Mouse (Mus musculus) embryo, embryonic 11.5 days (tissue): ENCODE results near the gene Dot1l.

Experiments
- DNase-seq: peaks from one replicate; pipeline ENCODE4 v3.0.0-alpha.2; 2012; ENCODE audit warnings: low read depth, low spot score

The Dot1l gene

DNA sequence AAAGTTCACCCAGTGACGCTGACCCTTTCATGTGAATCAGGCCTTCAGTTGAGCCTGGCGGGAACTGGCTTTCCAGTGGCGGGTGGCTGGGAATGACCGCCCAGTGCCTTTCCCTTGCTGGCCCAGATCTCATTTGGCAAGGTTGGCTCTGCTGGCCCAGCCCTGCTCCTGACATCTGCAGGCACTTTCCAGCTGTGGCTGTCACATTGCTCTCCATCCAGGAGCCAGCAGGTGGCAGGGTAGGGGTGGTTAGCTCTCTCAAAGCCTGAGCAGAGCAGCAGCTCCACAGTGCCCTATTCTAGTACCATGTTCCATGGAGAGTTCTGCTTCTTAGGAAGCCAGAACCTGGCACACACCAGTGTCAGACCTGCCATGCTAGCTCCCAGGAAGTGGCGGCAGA, 2.7 kb downstream of the Dot1l start:
- no peak for DNase-seq

GRCm38 (mm10) chr10:80758651-80759050, 3.6 kb downstream of the Dot1l start:
- no peak for DNase-seq

DNA sequence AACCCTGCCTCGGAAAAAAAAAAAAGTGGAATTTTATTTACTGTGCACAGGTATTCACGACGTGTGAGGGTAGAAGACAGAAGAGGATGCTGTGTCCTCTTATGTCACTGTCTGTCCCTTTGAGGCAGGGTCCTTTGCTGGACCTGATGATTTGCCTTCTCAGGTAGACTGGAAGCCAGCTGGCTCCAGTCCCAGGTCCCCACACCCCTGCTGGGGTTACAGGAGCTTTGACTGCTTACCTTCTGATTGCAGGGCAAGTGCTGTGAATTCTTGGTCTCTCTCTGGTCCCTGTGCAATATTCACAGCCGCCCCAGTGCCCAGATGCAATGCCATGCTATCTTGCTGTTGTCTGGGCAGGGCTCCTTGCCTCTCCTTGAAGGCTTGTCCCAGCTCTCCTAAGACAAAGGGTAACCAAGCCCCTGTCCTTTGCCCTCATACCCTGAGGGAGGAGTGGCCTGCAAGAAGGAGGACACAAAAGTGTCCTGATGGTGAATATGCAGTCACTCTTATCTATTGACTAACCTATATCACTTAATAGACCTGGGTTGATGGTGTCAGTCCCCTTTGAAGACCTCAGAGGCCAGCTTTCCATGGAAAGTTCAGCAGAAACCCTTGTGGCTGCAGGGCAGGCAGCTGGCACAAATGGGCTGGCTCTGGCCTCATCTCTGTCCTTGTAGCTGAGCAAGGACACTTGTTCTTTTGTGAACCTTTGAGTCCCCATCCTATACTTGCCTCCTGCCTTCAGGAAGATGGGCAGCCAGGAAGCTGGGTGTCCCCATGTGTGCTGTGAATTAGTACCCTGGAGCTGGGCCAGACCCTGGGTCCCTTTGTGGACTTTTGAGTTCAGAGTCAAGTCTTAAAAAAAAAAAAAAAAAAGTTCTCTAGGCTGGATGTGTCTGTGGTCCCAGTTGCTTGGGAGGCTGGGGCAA, 5.9 kb downstream of the Dot1l start:
- no peak for DNase-seq

- no peak for DNase-seq
Observed at GRCm38 (mm10) chr10:80761821-80762220, 6.8 kb downstream of the Dot1l start.

- DNase-seq = no peak
Observed at GRCm38 (mm10) chr10:80763502-80763901, 8.5 kb downstream of the Dot1l start.

DNA sequence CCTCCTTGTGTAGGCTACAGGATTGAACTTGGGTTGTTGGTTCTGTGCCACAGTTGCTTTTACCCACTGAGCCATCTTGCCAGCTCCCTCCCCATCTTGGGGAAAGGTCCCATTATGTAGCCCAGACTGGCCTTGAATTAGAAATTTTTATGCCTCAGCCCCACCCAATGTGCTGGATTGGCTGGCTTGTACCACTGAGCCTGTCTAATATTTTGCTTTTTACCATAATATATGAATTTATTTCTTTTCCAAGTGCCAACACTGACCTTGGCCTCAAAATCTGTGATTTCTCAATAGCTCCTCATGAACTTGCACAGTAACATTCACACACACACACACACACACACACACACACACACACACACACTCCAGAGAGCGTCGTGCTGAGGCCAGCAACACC, 10.7 kb downstream of the Dot1l start:
- DNase-seq = no peak

- no peak for DNase-seq
Observed at GRCm38 (mm10) chr10:80766161-80766815, 11.3 kb downstream of the Dot1l start.

GRCm38 (mm10) chr10:80768365-80768764, 13.4 kb downstream of the Dot1l start:
- no peak for DNase-seq

- DNase-seq = no peak
Observed at GRCm38 (mm10) chr10:80773816-80774215, 18.8 kb downstream of the Dot1l start.

- DNase-seq = no peak
Observed at GRCm38 (mm10) chr10:80774549-80774948, 19.5 kb downstream of the Dot1l start.

DNA sequence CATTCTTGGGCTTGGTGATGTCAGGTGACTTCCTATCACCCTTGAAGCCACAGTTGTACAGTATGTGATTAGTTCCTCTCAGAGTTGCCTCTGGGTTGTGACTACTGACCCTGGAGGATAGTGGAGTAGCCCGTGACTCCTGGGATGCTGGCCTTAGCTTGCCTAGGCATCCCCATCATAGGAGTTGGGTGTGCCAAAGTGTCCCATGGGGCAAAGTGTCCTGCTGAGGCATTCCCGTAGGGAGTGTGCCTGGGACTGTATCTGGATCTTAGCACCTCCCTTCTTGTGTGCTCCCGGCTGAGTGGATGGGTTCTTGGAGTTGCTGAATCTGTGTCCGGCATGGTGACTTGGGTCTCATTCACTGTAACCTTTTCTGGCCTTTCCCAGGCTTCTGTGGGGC, 20.0 kb downstream of the Dot1l start:
- DNase-seq = no peak

DNA sequence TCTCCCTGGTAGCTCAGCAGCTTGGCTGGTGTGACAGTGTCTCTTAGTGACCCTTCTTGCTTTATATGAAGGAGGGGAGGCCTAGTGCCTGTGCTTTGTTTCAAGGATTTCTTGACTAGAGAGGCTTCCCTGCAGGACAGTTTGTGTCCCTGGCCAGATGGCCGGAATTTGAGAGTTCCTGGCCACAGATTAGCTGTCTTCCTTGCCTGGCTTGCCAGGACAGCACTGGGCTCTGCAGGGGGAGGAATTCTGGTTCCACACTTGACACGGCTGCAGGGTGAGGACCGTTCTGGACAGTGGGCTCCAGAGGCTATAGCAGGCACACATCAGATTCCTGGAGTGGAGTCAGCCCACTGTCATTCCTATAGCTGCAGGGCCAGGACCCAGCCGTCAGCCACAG, 20.7 kb downstream of the Dot1l start:
- no peak for DNase-seq

DNA sequence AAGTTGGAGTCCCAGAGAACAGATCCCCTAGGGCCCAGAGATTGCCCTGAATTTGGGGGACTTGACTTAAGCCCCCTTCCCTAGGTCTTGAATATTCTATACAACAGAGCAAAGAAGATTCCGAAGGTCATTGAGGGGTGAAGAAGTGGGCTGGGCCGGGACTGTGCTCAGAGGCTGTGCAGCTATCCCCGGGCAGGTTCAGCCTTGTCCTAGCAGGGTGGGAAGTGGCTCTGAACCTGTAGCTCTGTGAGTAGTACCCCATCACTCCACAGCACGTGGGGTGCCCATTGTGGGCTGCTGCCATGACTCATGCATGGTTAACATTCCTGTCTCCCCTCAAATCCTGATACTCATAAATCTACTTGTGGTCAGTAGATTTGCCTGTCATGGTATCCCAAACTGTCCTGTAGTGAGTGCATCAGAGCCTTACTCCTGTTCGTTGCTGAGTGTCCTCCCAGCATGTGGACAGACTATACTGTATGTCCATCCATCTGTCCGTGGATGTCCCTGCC, 21.4 kb downstream of the Dot1l start:
- no peak for DNase-seq

DNA sequence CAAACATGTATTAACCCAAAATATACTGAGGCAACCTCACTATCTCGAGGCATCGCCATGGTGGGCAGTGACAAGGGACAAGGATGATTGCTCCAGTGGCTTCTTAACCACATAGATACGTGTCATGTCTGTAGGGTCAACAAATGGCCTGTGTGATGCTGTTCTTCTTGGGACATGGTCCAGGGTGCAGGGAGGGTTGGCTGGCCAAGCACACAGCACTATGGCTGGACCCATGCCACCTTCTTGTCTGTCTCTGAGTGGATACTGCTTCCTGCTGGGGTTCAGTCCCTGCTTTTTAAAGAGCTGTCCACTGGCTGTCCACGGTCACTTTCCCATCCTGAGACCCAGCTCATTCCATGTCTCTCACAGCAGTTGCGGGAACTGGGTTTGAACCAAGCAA, 22.1 kb downstream of the Dot1l start:
- no peak for DNase-seq

DNA sequence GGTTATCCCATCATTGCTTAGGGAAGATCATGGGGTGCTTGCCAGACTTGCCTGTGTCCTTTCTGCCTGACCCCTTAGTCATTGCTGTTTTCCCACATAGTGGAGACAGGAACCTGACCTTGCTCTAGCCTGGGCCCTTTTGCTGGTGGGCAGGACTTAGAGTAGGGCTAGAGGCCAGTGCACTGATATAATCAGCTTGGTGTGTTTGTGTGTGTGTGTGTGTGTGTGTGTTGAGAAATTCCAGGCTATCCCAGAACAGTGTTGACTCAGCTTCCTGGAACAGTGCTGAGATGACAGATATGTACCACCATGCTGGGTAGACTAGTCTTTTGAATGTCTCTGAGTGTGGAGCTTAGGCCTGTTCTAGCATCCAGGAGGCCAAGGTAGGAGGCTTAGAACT, 24.6 kb downstream of the Dot1l start:
- DNase-seq = no peak

DNA sequence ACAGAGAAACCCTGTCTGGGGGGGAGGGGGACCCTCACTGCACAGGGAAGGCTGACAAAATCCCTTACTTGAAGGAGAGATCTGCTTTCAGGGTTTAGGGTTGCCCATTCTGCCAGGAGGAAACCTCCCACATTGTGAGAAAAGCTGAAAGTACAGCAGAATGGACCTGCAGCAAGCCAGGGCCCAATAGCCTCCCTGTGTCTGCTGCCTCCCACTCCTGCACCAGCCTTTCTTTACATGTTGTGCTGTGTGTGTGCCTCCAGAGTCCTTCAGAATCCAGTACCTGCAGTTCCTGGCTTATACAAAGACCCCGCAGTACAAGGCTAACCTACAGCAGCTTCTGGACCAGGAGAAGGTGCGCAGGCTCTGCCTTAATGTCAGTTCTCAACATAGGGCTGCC, 29.3 kb downstream of the Dot1l start:
- DNase-seq = no peak

DNA sequence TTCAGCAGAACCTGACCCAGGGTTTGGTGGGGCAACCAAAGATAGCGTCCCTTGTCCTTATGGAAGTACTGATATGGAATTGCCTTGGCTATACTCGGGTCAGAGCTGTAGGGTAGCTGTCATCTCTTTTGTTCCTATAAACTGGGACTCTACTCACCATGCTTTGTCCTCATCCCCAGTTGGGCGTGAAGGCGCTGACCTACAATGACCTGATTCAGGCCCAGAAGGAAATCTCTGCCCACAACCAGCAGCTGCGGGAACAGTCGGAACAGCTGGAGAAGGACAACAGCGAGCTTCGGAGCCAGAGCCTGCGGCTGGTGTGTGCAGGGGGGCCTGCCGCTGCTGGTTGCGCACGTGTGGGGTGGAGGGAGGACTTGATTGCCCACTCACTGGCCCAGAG, 29.9 kb downstream of the Dot1l start:
- DNase-seq = no peak

- DNase-seq = no peak
Observed at GRCm38 (mm10) chr10:80785963-80786362, 31.0 kb downstream of the Dot1l start.

GRCm38 (mm10) chr10:80787517-80787916, 32.5 kb downstream of the Dot1l start:
- DNase-seq = no peak

DNA sequence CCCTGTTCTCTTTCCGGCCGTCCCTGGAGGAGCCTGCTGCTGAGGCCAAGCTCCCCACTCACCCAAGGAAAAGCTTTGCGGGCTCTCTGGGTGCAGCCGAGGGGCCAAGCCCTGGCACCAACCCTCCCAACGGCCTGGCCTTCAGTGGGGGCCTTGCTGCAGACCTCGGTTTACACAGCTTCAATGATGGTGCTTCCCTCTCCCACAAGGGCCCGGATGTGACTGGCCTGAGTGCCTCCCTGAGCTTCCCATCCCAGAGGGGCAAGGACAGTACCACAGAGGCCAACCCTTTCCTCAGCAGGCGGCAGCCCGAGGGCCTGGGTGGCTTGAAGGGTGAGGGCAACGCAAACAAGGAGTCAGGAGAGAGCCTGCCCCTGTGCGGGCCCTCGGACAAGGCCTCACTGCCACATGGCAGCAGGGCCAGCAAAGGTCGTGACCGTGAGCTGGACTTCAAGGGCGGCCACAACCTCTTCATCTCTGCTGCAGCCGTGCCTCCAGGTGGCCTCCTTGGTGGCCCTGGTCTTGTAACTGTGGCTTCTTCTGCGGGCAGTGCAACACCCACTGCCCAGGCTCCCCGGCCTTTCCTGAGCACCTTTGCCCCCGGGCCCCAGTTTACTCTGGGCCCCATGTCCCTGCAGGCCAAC, 35.9 kb downstream of the Dot1l start:
- no peak for DNase-seq

DNA sequence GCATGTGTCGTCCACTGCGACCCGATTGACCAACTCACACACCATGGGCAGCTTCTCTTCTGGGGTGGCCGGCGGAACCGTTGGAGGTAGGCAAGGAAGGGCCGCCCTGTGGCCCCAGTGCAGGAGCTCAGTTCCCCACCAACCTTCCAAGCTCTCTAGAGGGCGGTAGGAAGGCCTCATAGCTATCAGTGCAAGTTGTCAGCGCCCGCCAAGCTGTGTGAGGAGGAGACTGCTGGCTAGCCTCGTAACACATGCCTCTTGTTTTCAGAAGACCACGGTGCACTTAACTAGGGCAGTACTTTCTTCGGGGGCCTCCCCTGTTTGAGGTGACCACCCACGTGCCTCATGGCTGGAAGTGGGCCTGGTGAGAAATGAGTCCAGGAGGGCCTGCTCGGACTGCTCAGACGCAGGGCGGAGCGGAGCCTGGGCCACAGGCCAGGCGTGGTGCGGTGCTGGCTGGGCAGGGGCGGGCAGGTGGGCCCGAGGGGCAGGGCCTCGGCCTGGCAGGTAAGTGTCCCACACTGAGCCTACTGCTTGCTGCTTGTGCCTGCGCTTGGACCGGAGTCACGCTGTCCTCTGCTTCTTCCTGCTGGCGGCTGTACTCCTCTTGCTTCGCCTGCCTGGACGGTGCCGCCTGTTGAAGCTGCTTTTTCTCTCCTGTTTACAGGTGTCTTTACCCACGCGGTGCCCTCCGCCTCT, 36.6 kb downstream of the Dot1l start:
- DNase-seq = no peak
